Mouse (Mus musculus) monocyte, adult 2 months (primary cell): Measurements from ENCODE around the gene Cmip.

Experiments
- DNase-seq, 2 experiments: peaks; one replicate each; pipeline ENCODE4 v3.0.0; 2022; ENCODE audit warnings: low spot score in 2 of 2, low read depth in 1 of 2

The Cmip gene

GRCm38 (mm10) chr8:117322021-117322420, 65.2 kb downstream of the Cmip start:
- no peak for DNase-seq

GRCm38 (mm10) chr8:117322715-117323310, 65.9 kb downstream of the Cmip start:
- DNase-seq = no peak

- no peak for DNase-seq
Measured at GRCm38 (mm10) chr8:117324821-117325220, 68.0 kb downstream of the Cmip start.

DNA sequence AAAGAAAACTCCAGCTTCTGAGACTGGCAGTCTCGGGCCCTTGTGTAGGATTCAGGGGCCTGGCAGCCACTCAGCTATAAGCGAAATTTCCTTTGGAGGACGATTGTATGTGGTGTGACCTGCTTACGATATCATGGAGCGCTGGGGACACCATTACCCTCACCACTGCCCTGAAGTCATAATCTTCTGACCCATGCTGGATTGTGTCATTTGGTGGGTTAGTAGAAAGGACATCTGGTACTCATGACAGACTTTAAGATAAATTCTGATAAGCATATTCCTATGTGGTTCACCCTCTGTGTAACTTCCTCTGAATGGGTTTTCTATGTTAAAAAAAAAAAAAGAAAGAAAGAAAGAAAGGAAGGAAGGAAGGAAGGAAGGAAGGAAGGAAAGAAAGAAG, 69.9 kb downstream of the Cmip start:
- no peak for DNase-seq

GRCm38 (mm10) chr8:117327385-117327837, 70.5 kb downstream of the Cmip start:
- no peak for DNase-seq

DNA sequence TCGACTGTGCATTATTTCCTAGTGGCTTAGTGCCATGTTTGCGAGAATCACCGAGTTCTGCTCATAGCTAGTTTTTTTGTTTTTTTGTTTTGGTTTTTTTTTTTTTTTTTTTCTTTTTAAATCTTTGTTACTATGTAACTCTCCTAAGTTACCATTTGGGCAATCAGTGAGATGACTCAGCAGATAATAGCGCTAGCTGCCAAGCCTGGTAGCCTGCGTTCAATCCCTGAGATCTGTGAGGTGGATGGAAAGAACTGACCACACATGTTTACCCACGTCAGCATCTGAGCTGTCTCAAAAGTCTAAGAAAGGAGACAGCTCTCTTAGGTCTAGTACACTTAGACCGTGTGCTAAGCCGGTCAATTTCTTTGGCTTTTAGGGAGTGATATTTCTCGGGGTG, 71.9 kb downstream of the Cmip start:
- DNase-seq = no peak

- no peak for DNase-seq
Measured at GRCm38 (mm10) chr8:117329167-117329566, 72.3 kb downstream of the Cmip start.

GRCm38 (mm10) chr8:117329903-117330302, 73.0 kb downstream of the Cmip start:
- no peak for DNase-seq

- peak; percentile 53 for DNase-seq
Measured at GRCm38 (mm10) chr8:117332229-117333010, 75.6 kb downstream of the Cmip start.

GRCm38 (mm10) chr8:117333619-117334018, 76.8 kb downstream of the Cmip start:
- DNase-seq = no peak

GRCm38 (mm10) chr8:117334058-117334747, 77.3 kb downstream of the Cmip start:
- no peak for DNase-seq

DNA sequence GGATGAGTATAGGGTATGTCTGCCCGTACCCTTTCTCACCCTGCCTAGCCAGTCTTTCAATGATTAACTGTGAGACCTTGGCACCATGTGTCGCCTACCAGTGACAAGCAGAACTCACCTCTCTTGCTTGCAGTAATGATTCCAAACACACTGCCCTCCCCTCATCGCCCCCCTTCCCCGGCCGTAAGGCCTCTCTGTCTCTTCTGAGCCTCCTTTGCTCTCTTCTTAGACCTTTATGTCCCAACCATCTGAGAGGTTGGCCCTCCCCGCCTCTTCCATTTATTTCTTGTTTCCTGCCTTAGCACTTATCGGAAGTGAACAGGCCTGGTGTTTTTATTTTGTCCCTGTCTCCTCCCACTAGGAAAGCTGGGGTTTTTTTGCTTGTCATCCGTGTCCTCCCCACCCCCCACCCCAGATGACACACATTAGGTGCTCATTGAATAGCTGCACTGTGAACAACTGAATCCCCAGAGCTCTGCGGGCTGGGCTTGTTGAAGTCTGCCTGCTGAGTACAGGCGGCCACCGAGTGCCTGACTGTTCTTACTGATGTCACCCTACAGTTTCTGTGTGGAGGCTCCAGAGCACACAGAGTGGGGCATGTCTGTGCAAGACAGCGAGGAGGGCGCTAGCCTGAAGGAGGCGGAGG, 78.0 kb downstream of the Cmip start:
- no peak for DNase-seq

- DNase-seq = no peak
Measured at GRCm38 (mm10) chr8:117335423-117335822, 78.6 kb downstream of the Cmip start.

- DNase-seq = no peak
Measured at GRCm38 (mm10) chr8:117337188-117337587, 80.3 kb downstream of the Cmip start.

DNA sequence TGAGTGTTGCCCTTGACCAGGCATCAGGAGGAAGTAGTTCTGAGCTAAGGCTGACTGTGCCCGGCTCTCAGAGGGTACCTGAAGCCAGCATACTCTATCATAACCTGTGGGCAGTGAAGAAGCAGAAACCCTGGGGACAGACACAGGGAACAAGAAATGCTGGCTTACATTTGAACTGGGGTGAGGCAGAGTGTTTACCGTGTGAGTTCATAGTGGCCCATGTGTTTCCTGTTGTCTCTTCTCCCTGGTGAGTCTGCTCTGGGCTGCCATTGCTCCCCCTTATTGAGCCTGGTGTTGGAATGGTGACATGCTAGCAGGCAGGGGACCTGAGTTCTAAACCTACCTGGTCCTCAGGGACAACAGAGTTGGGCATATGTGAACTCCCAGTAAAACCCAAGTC, 81.8 kb downstream of the Cmip start:
- DNase-seq = no peak

DNA sequence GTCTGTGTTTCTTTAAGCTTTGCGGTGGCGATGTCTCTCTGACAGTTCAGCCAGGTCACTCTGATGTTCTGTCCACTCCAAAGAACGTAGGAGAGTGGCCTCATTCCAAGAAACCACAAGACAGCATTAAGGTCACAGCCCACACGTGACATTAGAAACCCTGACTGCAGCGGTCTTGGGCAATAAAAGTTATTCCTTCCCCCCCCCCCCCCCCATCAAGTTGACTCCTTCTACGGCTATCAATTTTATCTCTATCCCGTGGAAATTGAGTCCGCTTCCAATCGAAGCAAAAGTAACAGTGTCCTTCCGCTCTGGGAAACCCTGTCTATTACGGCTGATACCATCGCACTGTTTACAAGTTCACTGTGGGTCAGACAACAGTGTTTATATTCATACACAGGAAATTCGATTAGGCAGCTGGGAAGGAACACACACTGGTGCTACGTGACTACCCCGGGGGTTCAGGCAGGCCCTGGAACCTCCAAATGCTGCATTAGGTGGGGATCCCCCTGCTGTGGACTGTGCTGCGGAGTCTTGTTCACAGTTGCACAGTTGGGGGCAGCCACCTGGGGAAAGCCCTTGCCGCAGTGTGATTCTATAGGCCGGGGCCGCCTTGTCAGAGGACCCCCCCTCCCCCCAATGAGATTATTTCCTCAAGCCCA, 82.6 kb downstream of the Cmip start:
- no peak for DNase-seq

- peak; percentile 80 to 83 for DNase-seq
Measured at GRCm38 (mm10) chr8:117339958-117340651, 83.2 kb downstream of the Cmip start.

GRCm38 (mm10) chr8:117340800-117341199, 83.9 kb downstream of the Cmip start:
- no peak for DNase-seq

GRCm38 (mm10) chr8:117342735-117343385, 86.0 kb downstream of the Cmip start:
- DNase-seq = peak; percentile 53 to 54

- peak in 1 of 2 experiments; percentile 55 for DNase-seq
Measured at GRCm38 (mm10) chr8:117343484-117343883, 86.6 kb downstream of the Cmip start.
